Mouse (Mus musculus): ENCODE measurements at regions not wholly inside any gene's neighbourhood (a gene's known extent, or its start where the extent isn't known, plus 50 kb on each side); places are given as distances from the start of the nearest gene placed in this dataset.

DNA sequence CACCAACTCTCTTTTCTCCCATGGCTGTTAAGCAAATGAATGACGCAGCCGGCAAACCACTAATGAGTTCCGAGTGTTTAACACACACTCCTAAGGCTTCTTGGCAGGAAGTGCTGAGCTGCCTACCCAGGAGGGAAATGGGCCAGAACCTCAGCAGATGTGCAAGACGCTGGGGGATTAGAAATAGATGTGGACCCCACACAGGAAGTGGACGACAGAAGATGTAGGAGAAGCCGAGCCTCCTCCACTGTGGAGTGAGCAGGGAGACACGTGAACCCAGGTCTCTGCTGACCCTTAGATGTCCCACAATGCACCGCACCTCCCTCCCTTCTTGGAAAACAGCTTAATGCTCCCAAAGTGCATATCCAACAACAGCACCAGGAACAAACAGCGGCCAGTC lies 94.8 kb upstream of the Hs6st1 start:
- peak overlapping the region; percentile 31; the same call in 1 of the 2 replicates for H3K27ac ChIP-seq (ENCODE audit: insufficient read depth, low read depth, low read length)
- H3K36me3 ChIP-seq (ENCODE audit: control insufficient read depth, insufficient read depth, low read length): no peaks in the 10 kb centered on the region
- no peak overlapping the region for H3K4me3 ChIP-seq (ENCODE audit: low read depth, low read length)
- no peaks in the 10 kb centered on the region; the same call in 1 of the 2 replicates for H3K4me1 ChIP-seq (ENCODE audit: control insufficient read depth, insufficient read depth, insufficient read length, low read length)
- no peaks in the 10 kb centered on the region for H3K27me3 ChIP-seq (ENCODE audit: control insufficient read depth, insufficient read depth, low read length)
- 67% methylated on average over 9 of the region's 9 CpGs for WGBS
- no peak for TF ChIP-seq CTCF (IDR thresholded peaks at IDR 0.05; ENCODE audit: extremely low read depth, insufficient read length, insufficient replicate concordance, low read depth, low read length)
- TF ChIP-seq POLR2A (IDR thresholded peaks at IDR 0.05; ENCODE audit: low read depth, low read length): no peak

DNA sequence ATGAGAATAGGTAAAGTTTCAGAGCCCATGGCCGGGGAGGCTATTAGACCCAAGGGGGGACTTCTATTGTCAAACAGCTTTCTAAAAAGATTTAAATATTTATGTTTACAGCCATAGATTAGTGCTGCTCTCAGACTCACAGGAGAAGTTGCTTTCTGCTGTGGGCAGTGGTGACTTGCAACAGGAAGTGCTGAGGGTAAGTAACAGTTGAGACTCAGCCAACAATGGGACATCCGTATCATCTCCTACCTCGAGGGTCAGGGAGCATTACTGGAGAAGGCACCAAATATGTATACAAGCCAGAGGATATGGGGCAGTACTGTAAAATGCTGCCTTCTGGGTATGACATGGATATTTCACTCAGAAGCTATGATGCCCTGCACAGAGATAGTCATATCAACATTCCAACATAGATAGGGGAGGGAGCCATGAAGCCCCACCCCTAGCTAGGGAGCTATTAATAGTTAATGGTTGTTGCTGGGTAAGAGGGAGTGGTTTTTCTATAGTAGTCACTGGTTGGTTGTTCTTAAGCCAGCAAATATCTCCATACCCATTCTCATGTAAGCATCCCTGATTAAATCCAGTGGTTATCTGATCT lies 92.5 kb upstream of the Hs6st1 start:
- Histone ChIP-seq H3K36me3 (ENCODE audit: control insufficient read depth, insufficient read depth, low read length) (no peaks in the 10 kb centered on the region), H3K27ac (ENCODE audit: insufficient read depth, low read depth, low read length) (no peak overlapping the region), H3K4me3 (ENCODE audit: low read depth, low read length) (no peak overlapping the region), H3K27me3 (ENCODE audit: control insufficient read depth, insufficient read depth, low read length) (no peaks in the 10 kb centered on the region), H3K4me1 (ENCODE audit: control insufficient read depth, insufficient read depth, insufficient read length, low read length) (no peaks in the 10 kb centered on the region; the same call in 1 of the 2 replicates)
- no peak for TF ChIP-seq POLR2A (IDR thresholded peaks at IDR 0.05; ENCODE audit: low read depth, low read length)
- no peak for TF ChIP-seq CTCF (IDR thresholded peaks at IDR 0.05; ENCODE audit: extremely low read depth, insufficient read length, insufficient replicate concordance, low read depth, low read length)
- WGBS: 60% methylated on average over 3 of the region's 3 CpGs

DNA sequence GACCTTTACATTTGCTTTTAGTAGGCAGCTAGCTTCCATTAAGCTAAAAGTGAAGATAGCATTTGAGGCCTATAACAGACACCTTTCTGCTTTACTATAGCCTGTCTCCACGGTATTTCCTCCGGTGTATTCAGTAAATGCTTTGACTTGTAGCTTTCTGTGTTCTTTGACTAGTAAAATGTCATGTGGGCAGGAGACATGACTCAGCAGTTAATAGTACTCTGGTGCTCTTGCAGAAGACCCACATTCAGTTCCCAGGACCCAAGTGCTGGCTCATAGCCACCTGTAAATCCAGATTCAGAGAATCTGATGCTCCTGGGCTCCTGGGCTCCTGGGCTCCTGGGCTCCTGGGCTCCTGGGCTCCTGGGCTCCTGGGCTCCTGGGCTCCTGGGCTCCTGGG lies 91.7 kb upstream of the Hs6st1 start:
- H3K27ac ChIP-seq (ENCODE audit: insufficient read depth, low read depth, low read length): no peak overlapping the region
- 85% methylated on average over 2 of the region's 2 CpGs for WGBS
- TF ChIP-seq CTCF (IDR thresholded peaks at IDR 0.05; ENCODE audit: extremely low read depth, insufficient read length, insufficient replicate concordance, low read depth, low read length): no peak
- no peak for TF ChIP-seq POLR2A (IDR thresholded peaks at IDR 0.05; ENCODE audit: low read depth, low read length)
- no peaks in the 10 kb centered on the region; the same call in 1 of the 2 replicates for H3K4me1 ChIP-seq (ENCODE audit: control insufficient read depth, insufficient read depth, insufficient read length, low read length)
- no peaks in the 10 kb centered on the region for H3K36me3 ChIP-seq (ENCODE audit: control insufficient read depth, insufficient read depth, low read length)
- H3K27me3 ChIP-seq (ENCODE audit: control insufficient read depth, insufficient read depth, low read length): no peaks in the 10 kb centered on the region
- H3K4me3 ChIP-seq (ENCODE audit: low read depth, low read length): no peak overlapping the region

DNA sequence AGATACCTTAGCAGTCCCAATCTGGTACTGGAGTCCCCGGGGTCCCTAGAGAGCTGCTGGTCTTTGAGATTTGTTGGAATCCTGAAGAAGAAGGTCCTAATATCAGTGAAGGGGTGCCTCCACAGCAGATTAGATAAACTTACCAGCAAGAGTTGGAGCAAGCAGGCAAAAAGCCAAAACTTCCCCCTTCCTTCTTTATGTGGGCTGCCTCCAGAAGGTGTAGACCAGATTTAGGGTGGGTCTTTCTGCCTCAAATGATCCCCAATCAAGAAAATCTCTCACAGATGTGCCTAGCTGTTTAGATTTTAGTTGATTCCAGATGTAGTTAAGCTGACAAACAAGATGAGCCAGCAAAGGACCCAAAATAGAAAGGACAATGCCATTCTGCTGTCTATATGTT lies 90.1 kb upstream of the Hs6st1 start:
- Histone ChIP-seq H3K27ac (ENCODE audit: insufficient read depth, low read depth, low read length) (no peak overlapping the region), H3K27me3 (ENCODE audit: control insufficient read depth, insufficient read depth, low read length) (no peaks in the 10 kb centered on the region), H3K4me1 (ENCODE audit: control insufficient read depth, insufficient read depth, insufficient read length, low read length) (no peaks in the 10 kb centered on the region; the same call in 1 of the 2 replicates), H3K36me3 (ENCODE audit: control insufficient read depth, insufficient read depth, low read length) (no peaks in the 10 kb centered on the region), H3K4me3 (ENCODE audit: low read depth, low read length) (no peak overlapping the region)
- TF ChIP-seq POLR2A (IDR thresholded peaks at IDR 0.05; ENCODE audit: low read depth, low read length): no peak
- TF ChIP-seq CTCF (IDR thresholded peaks at IDR 0.05; ENCODE audit: extremely low read depth, insufficient read length, insufficient replicate concordance, low read depth, low read length): no peak
- WGBS: 78% methylated on average over 1 of the region's 1 CpGs

DNA sequence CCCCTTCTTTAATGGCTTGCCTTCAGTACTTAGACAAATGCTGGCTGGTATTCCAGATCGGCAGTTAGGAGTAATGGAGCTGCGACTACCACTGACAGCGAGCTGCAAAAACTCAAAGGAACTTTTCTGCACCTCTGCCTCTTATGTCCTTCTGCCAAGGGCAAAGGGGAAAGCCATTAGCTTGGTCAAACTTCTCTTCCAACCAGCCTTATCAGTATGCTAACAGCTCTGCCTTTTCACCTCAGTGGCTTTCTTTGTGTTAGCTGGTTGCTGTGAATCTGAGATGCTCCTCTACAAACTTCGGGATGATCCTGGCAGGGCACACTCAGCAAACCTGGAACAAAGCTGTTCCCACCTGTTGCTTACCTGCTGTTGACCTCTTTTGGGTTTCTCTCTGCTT lies 89.4 kb upstream of the Hs6st1 start:
- TF ChIP-seq CTCF (IDR thresholded peaks at IDR 0.05; ENCODE audit: extremely low read depth, insufficient read length, insufficient replicate concordance, low read depth, low read length): no peak
- no peak for TF ChIP-seq POLR2A (IDR thresholded peaks at IDR 0.05; ENCODE audit: low read depth, low read length)
- no peaks in the 10 kb centered on the region for H3K4me1 ChIP-seq (ENCODE audit: control insufficient read depth, insufficient read depth, insufficient read length, low read length)
- H3K4me3 ChIP-seq (ENCODE audit: low read depth, low read length): no peak overlapping the region
- no peak overlapping the region for H3K27ac ChIP-seq (ENCODE audit: insufficient read depth, low read depth, low read length)
- 50% methylated on average over 4 of the region's 4 CpGs for WGBS
- H3K36me3 ChIP-seq (ENCODE audit: control insufficient read depth, insufficient read depth, low read length): no peaks in the 10 kb centered on the region
- no peaks in the 10 kb centered on the region for H3K27me3 ChIP-seq (ENCODE audit: control insufficient read depth, insufficient read depth, low read length)

DNA sequence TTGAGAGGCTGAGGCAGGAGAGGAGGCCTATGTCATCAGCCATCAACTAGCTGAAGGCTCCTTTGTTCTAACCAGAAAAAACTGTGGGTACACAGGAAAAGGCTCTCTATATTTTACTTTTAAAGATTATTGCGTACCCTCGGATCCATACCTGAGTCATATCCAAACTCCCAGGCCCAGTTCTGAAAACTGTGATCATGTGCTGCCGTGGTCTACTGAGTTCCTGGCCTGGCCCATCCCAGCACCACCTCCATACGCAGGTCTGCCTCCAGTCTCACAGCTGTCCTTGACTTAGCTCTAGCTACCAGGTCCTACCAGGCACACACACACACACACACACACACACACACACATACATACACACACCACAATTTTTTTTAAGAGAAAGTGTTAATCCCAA lies 87.0 kb upstream of the Hs6st1 start:
- Histone ChIP-seq H3K27ac (ENCODE audit: insufficient read depth, low read depth, low read length) (no peak overlapping the region), H3K36me3 (ENCODE audit: control insufficient read depth, insufficient read depth, low read length) (no peaks in the 10 kb centered on the region), H3K4me1 (ENCODE audit: control insufficient read depth, insufficient read depth, insufficient read length, low read length) (no peaks in the 10 kb centered on the region), H3K27me3 (ENCODE audit: control insufficient read depth, insufficient read depth, low read length) (no peaks in the 10 kb centered on the region), H3K4me3 (ENCODE audit: low read depth, low read length) (no peak overlapping the region)
- TF ChIP-seq POLR2A (IDR thresholded peaks at IDR 0.05; ENCODE audit: low read depth, low read length): no peak
- no peak for TF ChIP-seq CTCF (IDR thresholded peaks at IDR 0.05; ENCODE audit: extremely low read depth, insufficient read length, insufficient replicate concordance, low read depth, low read length)
- 91% methylated on average over 4 of the region's 4 CpGs for WGBS

DNA sequence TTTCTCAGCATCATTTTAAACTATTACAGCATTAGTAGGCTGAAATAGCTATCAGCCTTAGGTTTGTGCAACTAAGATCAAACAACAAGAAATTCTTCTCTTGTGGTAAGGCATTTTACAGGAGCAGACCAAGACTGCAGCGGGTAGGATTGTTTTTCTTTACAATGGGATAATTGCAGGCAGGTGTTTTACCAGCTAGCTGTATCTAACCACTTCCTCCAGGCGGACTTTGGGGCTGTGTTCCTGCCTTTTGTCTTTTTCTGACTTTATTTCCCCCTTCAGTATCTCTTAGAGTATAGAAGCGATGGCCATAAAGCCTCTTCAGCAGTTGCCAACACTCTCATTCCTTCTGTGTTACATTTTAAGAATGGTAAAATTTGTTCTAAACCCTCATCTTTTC lies 84.8 kb upstream of the Hs6st1 start:
- Histone ChIP-seq H3K27me3 (ENCODE audit: control insufficient read depth, insufficient read depth, low read length) (no peaks in the 10 kb centered on the region), H3K4me1 (ENCODE audit: control insufficient read depth, insufficient read depth, insufficient read length, low read length) (no peaks in the 10 kb centered on the region), H3K27ac (ENCODE audit: insufficient read depth, low read depth, low read length) (no peak overlapping the region), H3K36me3 (ENCODE audit: control insufficient read depth, insufficient read depth, low read length) (no peaks in the 10 kb centered on the region), H3K4me3 (ENCODE audit: low read depth, low read length) (no peak overlapping the region)
- WGBS: 32% methylated on average over 3 of the region's 3 CpGs
- TF ChIP-seq POLR2A (IDR thresholded peaks at IDR 0.05; ENCODE audit: low read depth, low read length) (no peak), CTCF (IDR thresholded peaks at IDR 0.05; ENCODE audit: extremely low read depth, insufficient read length, insufficient replicate concordance, low read depth, low read length) (no peak)
